Mouse (Mus musculus): ENCODE measurements at regions not wholly inside any gene's neighbourhood (a gene's known extent, or its start where the extent isn't known, plus 50 kb on each side); places are given as distances from the start of the nearest gene placed in this dataset.

DNA sequence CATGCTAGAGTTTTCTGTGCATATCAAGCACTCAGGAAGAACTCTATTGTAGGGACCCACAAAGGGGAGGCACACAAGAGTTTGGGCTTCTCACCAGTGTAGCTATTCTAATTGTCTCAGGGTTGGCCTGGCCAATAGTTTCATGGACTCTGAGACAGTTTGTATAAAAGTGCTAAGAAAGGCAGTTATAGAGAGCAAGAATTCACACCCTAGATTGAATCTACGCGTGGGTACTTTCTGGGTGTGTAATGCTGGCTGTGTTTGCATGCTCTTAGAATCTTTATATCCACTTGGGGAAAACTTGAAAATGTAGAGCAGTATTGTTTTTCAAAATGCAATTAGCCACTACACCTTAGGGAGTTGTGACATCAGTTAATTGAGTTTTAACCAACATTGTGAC, 50.8 kb upstream of the Frem1 start:
- H3K27me3 ChIP-seq: no peaks in the 10 kb centered on the region
- H3K4me3 ChIP-seq: no peak overlapping the region
- H3K9ac ChIP-seq (replicated peaks): no peak overlapping the region
- H3K9me3 ChIP-seq: no peaks in the 10 kb centered on the region
- no peak overlapping the region for H3K27ac ChIP-seq (replicated peaks)
- H3K4me2 ChIP-seq (replicated peaks): no peak overlapping the region
- no peak for ATAC-seq (replicated peaks)
- H3K4me1 ChIP-seq: no peaks in the 10 kb centered on the region
- WGBS: 87% methylated on average over 2 of the region's 2 CpGs
- no peaks in the 10 kb centered on the region for H3K36me3 ChIP-seq

DNA sequence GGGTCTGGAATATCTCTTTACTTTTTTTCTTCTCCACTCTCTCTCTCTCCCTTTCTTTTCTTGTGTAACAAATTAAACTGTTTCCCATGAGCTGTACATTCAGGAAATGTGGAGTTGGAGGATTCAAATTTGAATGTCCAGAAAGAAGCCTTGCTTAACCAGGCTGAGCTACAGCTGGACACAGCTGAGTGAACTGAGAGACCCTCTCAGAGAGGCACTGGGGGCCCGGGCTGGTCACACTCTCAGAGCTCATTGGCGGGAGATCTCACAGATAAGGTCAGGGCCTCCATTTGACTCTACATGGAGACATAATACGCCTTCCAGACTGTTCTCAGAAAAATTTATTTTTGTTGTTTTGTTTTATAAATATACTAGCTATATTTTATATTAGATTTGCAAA, 49.9 kb upstream of the Frem1 start:
- Histone ChIP-seq H3K27ac (replicated peaks) (no peak overlapping the region), H3K27me3 (no peaks in the 10 kb centered on the region), H3K4me1 (no peaks in the 10 kb centered on the region), H3K9ac (replicated peaks) (no peak overlapping the region), H3K9me3 (no peaks in the 10 kb centered on the region), H3K4me2 (replicated peaks) (no peak overlapping the region), H3K36me3 (no peaks in the 10 kb centered on the region), H3K4me3 (no peak overlapping the region)
- ATAC-seq (replicated peaks): no peak
- 84% methylated on average over 3 of the region's 3 CpGs for WGBS
